Mouse (Mus musculus): Measurements from ENCODE around the gene Cpm.

- no peak for TF ChIP-seq CTCF (IDR thresholded peaks at IDR 0.05; ENCODE audit: low read depth, low read length)
- no peak for TF ChIP-seq POLR2AphosphoS5 (IDR thresholded peaks at IDR 0.05; ENCODE audit: insufficient replicate concordance, low read depth, low read length)
Measured at GRCm38 (mm10) chr10:117584566-117585515, 44.5 kb upstream of the Cpm start.
